Mouse (Mus musculus) cerebellum, postnatal 4 days (tissue): ENCODE data around the gene Ccdc85a.
"Not testable (repeated sequence)": the region's sequence is repeated elsewhere in the genome, so short reads cannot be mapped to it uniquely, and the experiment has no call there.

Experiments
- DNase-seq, 2 experiments: peaks; one replicate each; pipeline ENCODE4 v3.0.0; 2022; ENCODE audit warnings: low spot score in 2 of 2, mixed read lengths in 1 of 2

Gene Ccdc85a

DNA sequence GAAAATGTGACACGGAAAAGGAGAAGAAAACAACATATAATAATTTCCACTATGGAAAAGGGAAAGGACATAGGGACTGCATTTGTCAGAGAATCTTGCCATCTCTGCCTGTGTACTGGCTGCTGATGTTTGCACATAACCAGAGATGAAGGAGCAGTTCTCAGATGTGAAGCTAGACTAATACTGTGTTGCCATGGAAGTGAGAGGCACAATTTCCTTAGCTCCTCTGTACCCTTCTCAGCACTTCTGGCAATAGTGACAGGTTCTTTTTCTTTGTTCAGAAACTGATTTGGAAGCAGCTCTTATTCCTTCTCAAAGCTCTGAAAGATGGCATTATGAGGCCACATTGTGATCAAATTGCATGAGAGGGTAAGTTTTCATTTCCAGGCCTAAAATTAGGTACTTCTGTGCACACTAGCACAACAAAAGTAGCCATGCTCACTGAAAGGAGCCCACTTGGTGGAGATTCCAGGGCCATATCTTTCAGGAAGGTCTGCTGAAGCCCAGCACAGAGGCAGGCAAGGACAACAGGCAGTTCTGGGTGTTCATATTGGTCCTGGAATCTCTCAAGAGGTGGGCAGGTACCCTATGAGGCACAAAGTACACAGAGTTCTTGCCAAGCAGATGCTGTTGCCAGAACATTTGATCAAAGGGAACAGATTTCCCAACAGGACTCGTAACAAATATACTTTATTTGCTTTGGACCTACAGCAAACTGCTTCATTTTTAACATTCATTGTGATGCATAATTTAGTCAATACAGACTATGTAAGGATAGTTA lies 161.5 kb downstream of the Ccdc85a start:
- no peak for DNase-seq

DNA sequence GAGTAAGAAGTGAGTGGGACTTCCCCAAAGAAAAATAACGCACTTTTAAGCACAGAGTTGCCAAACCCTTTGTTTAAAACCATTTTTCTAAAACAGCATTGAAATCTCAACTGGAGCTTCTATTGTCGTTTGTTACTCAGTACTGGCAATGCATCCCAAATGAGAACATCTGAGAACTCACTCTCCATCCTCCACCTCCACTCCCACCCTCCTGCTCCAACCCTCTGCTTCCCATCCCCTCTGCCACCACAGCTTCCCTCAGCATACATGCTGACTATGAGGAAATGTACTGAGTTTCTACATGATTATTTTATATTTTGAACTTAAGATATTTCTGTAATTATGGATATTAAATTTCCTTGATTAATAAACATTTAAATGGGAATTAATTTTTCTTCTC lies 168.3 kb downstream of the Ccdc85a start:
- DNase-seq, result no peak

GRCm38 (mm10) chr11:28409880-28410279 lies 174.2 kb downstream of the Ccdc85a start:
- not testable (repeated sequence) for DNase-seq

DNA sequence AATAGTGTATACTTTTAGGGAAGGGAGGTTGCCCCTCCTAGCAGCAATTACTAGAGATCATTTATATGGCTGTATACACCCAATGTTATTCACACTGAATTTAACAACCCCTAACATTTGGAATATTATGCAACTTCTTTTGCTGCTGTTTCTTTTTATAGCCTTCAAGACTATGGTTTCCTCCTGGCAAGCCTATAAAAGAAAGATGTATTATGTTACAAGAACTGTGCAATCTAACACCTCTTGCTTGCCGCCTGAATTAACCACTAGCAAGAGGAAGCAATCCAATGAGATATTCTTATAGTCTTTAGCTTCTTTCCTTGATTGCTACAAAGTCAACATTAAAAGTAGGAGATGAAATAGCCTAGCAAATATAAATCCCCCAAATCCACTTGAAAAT lies 187.0 kb downstream of the Ccdc85a start:
- DNase-seq, result no peak

- DNase-seq, result no peak
These were observed 208.2 kb downstream of the Ccdc85a start for GRCm38 (mm10) chr11:28375891-28376290.

GRCm38 (mm10) chr11:28374636-28375035 lies 209.5 kb downstream of the Ccdc85a start:
- no peak for DNase-seq

DNA sequence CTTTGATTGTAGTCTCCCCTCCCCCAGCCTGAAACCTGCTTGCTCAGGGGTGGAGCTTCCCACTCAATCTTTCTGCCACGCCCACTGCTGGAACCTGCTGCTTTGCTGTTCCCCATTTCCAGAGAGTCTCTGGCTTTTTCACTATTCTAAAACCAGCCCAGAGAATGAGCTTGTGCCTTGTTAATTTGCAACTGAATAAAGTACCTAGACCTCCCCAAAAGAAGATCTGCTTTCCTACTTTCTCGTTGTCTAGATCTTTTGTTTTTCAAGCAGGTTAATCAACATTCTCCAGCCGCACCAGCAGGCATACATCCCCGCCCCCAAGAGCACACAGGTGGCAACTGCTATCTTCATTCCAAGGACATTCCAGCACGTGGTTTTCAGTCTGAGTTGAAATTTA lies 212.7 kb downstream of the Ccdc85a start:
- not testable (repeated sequence) for DNase-seq

DNA sequence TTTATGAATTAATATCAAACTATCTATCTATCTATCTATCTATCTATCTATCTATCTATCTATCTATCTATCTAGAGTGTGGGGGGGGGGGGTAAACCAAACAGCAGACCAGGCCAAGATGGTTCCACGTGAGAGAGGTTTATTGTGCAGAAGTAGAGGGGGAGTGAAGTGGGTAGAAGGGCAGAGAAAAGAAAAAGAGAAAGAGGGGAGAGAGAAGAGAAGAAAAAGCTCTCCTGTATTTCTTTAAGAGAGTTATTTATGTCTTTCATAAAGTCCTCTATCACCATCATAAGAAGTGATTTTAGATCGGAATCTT lies 218.2 kb downstream of the Ccdc85a start:
- DNase-seq, result no peak

GRCm38 (mm10) chr11:28365209-28365928 lies 218.8 kb downstream of the Ccdc85a start:
- DNase-seq, result peak; percentile 73 to 88

DNA sequence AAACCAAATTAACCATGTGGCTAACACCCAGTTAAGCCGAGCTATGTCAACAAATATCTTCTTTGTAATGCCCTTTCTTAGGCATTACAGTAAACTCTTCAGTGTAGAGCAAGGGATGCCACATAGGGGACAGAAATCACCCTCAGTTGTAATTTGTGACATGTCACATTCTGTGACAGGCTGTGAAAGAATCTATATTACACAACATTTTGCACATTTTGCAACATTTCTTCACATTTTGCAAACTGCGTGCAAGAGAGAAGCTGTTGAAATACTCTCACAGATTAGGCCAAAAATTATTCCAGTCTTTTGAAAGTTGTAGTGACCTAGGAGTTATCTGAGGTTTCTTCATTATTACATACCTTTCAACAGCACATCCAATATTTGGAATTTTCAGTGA lies 240.7 kb downstream of the Ccdc85a start:
- no peak for DNase-seq

GRCm38 (mm10) chr11:28341887-28342286 lies 242.2 kb downstream of the Ccdc85a start:
- DNase-seq, result no peak

- DNase-seq, result not testable (repeated sequence)
These were observed 244.6 kb downstream of the Ccdc85a start, which contains the start of gene Gm6685 for GRCm38 (mm10) chr11:28339224-28340150. Gene Gm6685 (minus strand): TSS chr11:28339867.
